Mouse (Mus musculus): ENCODE results near the gene Bank1. TPM values are rescaled to one million over a fixed set of nuclear protein-coding genes. Genes with fewer than 3 reads are reported as not detected.

The Bank1 gene
- total RNA-seq, 2 experiments from 2014 or later: 0.87 to 1.1 TPM

DNA sequence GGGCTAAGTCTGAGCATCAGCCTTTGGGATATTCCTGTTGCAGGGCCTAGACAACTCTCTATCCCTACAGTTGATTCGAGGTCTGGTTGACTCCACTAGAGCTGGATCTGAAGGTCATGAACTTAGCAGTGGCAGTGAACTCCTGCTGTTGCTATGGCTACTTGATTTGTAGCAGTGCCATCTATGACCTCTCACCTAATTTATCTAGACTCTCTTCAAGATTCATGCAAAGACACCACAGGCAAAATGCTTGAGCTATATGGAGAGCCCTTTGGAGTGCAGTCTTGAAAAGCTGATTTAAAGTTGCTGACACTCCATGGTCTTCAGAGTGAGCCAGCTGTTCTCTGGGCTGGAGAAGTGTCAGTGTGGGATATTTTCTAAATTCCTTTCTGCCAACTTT, 290.1 kb downstream of the Bank1 start:
- no peak for DNase-seq (ENCODE audit: extremely low spot score in 1 of 2, low spot score in 1 of 2)

DNA sequence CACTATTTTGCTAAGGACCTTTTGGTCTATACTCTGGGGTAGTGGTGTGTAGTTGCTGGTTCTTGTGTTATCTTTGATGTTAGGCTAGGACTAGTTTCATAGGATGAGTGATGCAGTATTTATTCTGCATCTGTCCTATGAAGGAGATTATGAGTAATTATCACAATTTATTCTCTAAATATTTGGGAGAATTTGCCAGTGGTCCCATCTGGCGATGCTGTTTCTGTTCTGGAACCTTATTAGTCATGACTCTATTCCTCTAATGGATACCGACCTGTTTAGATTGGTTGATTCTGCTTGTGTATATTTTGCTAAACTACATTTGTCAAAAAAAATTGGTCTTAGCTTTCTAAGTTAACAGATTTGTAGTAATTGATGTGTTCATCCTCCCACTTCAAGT, 301.0 kb downstream of the Bank1 start:
- DNase-seq (ENCODE audit: extremely low spot score in 1 of 2, low spot score in 1 of 2): no peak

DNA sequence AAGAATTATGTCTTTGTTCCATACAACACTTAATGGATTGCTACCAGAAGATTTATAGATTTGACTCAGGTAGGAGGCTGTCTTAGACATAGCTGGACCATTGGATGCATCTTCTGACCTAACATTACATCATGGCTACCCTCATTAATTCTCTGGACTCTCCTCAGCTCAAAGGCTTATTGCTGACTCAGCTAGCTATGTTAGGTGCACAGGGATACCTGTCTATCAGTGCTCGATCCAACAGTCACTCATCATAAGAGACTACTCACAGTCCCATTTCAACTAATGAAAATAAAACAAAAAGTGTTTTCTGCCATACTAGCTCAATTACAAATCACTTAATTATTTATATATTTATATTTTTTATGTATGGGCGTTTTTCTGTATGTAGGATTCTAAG, 308.3 kb downstream of the Bank1 start:
- no peak for DNase-seq (ENCODE audit: extremely low spot score in 1 of 2, low spot score in 1 of 2)

DNA sequence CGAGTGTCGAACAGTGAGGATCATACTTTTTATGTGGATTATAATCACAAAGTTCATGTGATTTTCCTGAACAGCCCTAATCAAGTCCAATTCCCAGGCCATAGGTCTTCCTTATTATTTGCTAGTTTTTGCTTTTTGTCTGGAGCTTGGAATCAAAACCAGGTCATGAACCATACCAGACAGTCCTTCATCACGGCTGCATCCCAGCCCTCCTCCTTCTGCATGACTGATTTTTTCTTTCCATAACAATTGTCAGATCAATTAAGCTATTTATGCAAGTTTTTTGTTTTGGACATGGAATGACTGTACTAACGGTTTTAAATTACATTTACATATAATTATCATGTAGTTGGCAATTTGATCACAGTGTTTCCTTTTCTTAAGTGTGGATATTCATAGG, 315.2 kb downstream of the Bank1 start:
- DNase-seq (ENCODE audit: extremely low spot score in 1 of 2, low spot score in 1 of 2): no peak

DNA sequence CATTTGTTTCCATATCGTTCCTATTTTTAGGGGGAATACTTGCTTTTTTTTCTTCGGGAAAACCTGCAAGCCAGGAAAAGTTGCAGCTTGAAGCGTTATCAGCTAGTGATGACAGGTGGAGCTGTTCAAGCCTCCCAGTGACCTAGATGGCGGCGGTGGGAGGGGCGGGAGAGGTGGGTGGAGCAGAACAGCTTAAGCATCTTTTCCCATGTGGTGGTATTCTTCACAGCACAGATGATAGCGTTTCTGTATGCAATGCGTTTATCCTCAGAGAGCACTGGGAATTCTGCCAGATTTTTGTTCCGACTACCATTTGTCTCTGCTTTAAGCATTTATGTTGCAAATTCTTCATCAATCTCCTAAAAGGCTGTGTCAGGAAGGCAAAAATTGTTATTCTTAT, 318.0 kb downstream of the Bank1 start:
- peak; percentile 23 to 26 for DNase-seq (ENCODE audit: extremely low spot score in 1 of 2, low spot score in 1 of 2)

DNA sequence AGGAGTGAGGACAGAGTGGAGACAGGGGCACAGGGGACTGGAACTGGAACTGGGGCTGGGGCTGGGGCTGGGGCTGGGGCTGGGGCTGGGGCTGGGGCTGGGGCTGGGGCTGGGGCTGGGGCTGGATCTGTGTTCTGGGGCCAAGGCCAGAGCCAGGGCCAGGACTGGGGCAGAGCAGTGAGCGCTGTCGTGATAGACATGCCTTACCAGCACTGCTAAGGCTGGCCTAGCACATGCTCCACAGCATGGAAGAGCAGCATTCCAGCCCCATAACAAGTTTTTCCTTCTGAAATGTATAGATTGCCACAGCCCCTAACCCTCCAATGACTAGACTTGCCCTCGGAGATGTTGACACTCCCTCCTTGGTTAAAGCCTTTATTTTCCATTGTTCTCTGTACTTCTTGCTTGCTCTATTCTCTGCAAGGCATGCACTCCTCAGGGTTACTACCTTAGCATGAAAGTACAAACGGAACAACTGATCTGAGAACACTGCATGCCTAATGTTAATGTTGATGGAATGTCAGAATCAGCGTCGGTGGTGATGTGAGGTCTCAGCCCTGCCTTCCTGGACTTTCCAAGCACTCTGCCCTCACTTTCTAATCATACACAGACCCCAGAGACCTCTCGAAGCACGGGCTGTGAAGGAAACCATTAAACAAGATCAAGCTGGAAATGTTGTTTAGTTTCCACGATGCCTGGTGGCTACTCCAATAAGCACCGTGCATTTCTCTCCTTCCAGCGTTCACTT, 318.6 kb downstream of the Bank1 start:
- DNase-seq (ENCODE audit: extremely low spot score in 1 of 2, low spot score in 1 of 2): no peak
